Comparison of ENCODE assay signal across 8 mouse cellular contexts in genomic region chr5:44226521-44227461, GRCm38 (mm10). TPM values are rescaled to one million over a fixed set of nuclear protein-coding genes. Genes with fewer than 3 reads are reported as not detected.
DNase-seq lines count a peak whose midpoint lies in the region; ATAC-seq lines count a peak whose summit lies in the region.

Gene Tapt1 (minus strand): TSS chr5:44226626.

- peak; percentile 82 for DNase-seq in adipocyte (ENCODE audit: low spot score)
- DNase-seq in embryo, embryonic 10 days (ENCODE audit: low spot score) = peak; percentile 80
- peak; percentile 94 for DNase-seq in gastrocnemius, postnatal 14 days
- peak; percentile 67 to 94 for DNase-seq in left cerebral cortex, postnatal 10 days (ENCODE audit: extremely low spot score in 1 of 2, low spot score in 2 of 2)
- peak; percentile 90 to 91 for DNase-seq in right cerebral cortex, postnatal 10 days (ENCODE audit: low spot score in 2 of 2)
- DNase-seq in urinary bladder, postnatal 25 days (ENCODE audit: low spot score) = peak; percentile 92

- intact Hi-C loops in gastrocnemius, postnatal 14 days (cut with DNase I; ENCODE audit: low total_unique reads) = loop anchor here (5.0 kb wide), 1 partner anchor 46 kb away; no protein-coding TSS in a partner anchor
- intact Hi-C loops in left cerebral cortex, postnatal 10 days (cut with DNase I) = no loop called here

- peak; percentile 63 for ATAC-seq in inflammation-experienced regulatory T-cells, adult 6 months
- peak; percentile 47 for ATAC-seq in megakaryocyte progenitor cell, adult 5-6 weeks (replicated peaks; ENCODE audit: poor library complexity)

RNA-seq across cellular contexts. Expression of gene Tapt1, which starts in this region (rescaled TPM):
- total RNA-seq in gastrocnemius, postnatal 14 days (2021) = 10 to 100 TPM; 25.4 to 27.7 TPM
- polyA plus RNA-seq in inflammation-experienced regulatory T-cells, adult 6 months (2017; shearing (Covaris generic)) = 10 to 100 TPM in 2 of 3 experiments, 1 to 10 TPM in 1; 9.4 to 17.1 (median 15.0) TPM
- 10 to 100 TPM; 43.0 to 52.3 TPM for total RNA-seq in left cerebral cortex, postnatal 10 days (2021)
- 60.7 and 72.6 TPM in 2 replicates for total RNA-seq in megakaryocyte progenitor cell, adult 5-6 weeks (2015)
- 68.6 and 75.2 TPM in 2 replicates for total RNA-seq in megakaryocyte progenitor cell, adult 5-6 weeks (2017)

Comparison
In these comparisons a context has a peak if more than half of its experiments do, and no peak if none do; other contexts are left out.
1. Peak in every context shown above with its lines: DNase-seq and ATAC-seq.